Mouse (Mus musculus) R1 (cell line): Measurements from ENCODE around the gene Tas2r143.

Source experiments
- DNase-seq: peaks from one replicate; pipeline ENCODE4 v3.0.0-alpha.2; 2018; ENCODE audit warnings: low read depth, low spot score

The Tas2r143 gene

GRCm38 (mm10) chr6:42399938-42400337, at the start of gene Tas2r143:
Gene Tas2r143 (plus strand): TSS chr6:42400238.
- DNase-seq, result no peak

GRCm38 (mm10) chr6:42350968-42351775, 48.9 kb upstream of the Tas2r143 start:
- DNase-seq, result no peak

- no peak for DNase-seq
Measured at GRCm38 (mm10) chr6:42351776-42352485, 48.1 kb upstream of the Tas2r143 start.

GRCm38 (mm10) chr6:42352486-42352846, 47.6 kb upstream of the Tas2r143 start:
- no peak for DNase-seq

- DNase-seq, result no peak
Measured at GRCm38 (mm10) chr6:42353180-42353579, 46.9 kb upstream of the Tas2r143 start.

GRCm38 (mm10) chr6:42354076-42355019, 45.7 kb upstream of the Tas2r143 start:
- DNase-seq, result peak; percentile 13

- DNase-seq, result no peak
Measured at GRCm38 (mm10) chr6:42355366-42355765, 44.7 kb upstream of the Tas2r143 start.

- DNase-seq, result no peak
Measured at GRCm38 (mm10) chr6:42355794-42356600, 44.0 kb upstream of the Tas2r143 start.

GRCm38 (mm10) chr6:42356913-42357312, 43.1 kb upstream of the Tas2r143 start:
- peak; percentile 9 for DNase-seq

GRCm38 (mm10) chr6:42357901-42358300, 42.1 kb upstream of the Tas2r143 start:
- DNase-seq, result no peak

- DNase-seq, result no peak
Measured at GRCm38 (mm10) chr6:42358901-42359300, 41.1 kb upstream of the Tas2r143 start.

- DNase-seq, result no peak
Measured at GRCm38 (mm10) chr6:42359364-42360147, 40.5 kb upstream of the Tas2r143 start.

- DNase-seq, result no peak
Measured at GRCm38 (mm10) chr6:42360231-42360840, 39.7 kb upstream of the Tas2r143 start.

GRCm38 (mm10) chr6:42361041-42361895, 38.8 kb upstream of the Tas2r143 start:
- DNase-seq, result no peak

GRCm38 (mm10) chr6:42362074-42362473, 38.0 kb upstream of the Tas2r143 start:
- no peak for DNase-seq

GRCm38 (mm10) chr6:42362497-42362896, 37.5 kb upstream of the Tas2r143 start:
- no peak for DNase-seq

- DNase-seq, result no peak
Measured at GRCm38 (mm10) chr6:42362974-42363373, 37.1 kb upstream of the Tas2r143 start.

- DNase-seq, result no peak
Measured at GRCm38 (mm10) chr6:42364066-42364465, 36.0 kb upstream of the Tas2r143 start.

GRCm38 (mm10) chr6:42364607-42365006, 35.4 kb upstream of the Tas2r143 start:
- no peak for DNase-seq
